Mouse (Mus musculus) ovary, postnatal 36 days (tissue): ENCODE data around the gene Atg5.
"Not testable (repeated sequence)": the region's sequence is repeated elsewhere in the genome, so short reads cannot be mapped to it uniquely, and the experiment has no call there.

Source experiments
- DNase-seq: peaks from one replicate; pipeline ENCODE4 v3.0.0; 2022; ENCODE audit warnings: low spot score, mixed read lengths

Gene Atg5

DNA sequence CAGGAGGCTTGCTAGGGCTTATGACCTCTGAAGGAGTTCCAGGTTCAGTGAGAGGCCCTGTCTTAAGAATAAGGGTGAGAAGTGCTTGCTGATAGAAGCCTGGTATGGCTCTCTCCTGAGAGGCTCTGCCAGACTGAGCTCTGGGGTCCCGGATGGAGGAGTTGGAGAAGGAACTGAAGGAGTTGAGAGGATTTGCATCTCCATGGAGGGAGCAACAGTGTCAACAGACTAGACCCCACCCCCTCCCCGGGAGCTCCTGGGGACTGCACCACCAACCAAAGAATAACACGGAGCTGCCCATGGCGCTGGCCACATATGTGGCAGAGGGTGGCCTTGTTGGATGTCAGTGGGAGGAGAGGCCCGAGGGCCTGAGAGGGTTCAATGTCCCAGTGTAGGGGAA, 47.1 kb downstream of the Atg5 start:
- DNase-seq = no peak

DNA sequence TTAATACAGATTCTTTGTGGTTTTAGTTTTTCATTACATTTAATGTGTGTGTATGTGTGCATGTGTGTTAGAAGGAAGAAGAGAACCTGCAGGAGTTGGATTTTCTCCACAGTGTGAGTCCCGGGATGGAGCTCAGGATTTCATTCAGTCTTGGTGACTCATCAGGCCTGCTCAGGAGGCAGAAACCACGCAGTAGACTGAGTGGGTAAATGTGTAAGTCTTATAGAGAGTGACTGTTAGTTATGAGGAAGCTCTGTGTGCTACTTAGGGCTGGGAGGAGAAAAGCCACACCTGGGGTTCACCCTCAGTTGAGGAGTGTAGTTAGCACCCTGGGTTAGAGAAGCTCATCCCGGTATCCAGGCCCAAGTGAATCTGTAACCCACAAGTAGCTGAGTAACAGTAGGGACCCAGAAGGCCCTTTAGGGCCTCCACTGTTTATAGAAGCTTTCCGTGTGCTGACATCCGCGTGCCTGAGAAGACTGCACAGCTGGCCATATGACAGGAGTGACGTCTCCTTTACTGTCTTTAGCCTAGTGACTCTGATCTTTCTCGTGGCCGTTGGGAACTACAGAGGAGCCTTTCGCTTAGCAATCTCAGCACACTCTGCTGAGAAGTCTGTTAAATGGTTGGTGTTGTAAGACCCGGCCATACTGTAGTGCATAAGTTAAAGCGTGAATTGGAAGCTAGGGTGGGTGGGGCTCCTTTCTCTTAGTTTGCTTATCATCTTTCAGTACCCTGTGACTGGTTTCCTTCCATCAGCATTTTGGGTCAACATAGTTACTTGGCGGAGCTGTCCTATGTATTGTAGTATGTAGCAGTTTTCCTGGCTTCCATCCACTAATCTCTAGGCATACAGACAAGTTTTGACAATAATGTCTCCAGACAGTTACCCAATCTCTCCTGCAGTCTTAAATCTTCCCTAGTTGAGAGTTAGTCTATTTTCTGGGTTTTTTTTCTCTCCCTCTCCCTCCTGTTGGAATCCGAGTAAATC, 48.4 kb downstream of the Atg5 start:
- no peak for DNase-seq

DNA sequence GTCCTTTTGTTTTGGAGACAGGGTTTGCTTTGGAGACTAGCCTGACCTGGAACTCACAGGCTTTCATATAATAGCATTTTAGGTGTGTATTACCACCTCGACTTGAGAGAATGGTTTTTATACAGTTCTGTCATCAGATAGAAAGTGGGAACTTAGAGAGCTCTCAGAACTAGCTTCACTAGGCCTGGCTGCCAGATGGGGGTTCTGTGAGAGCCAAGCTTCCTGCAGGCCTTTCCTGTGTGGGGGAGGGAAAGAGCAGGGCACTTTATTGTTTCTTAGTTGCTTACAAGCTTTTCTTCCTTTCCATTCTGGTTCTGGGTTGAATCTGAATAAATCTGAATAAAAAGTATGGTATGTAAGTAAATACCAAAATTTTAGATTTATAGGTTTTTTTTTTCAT, 54.0 kb downstream of the Atg5 start:
- DNase-seq = no peak

DNA sequence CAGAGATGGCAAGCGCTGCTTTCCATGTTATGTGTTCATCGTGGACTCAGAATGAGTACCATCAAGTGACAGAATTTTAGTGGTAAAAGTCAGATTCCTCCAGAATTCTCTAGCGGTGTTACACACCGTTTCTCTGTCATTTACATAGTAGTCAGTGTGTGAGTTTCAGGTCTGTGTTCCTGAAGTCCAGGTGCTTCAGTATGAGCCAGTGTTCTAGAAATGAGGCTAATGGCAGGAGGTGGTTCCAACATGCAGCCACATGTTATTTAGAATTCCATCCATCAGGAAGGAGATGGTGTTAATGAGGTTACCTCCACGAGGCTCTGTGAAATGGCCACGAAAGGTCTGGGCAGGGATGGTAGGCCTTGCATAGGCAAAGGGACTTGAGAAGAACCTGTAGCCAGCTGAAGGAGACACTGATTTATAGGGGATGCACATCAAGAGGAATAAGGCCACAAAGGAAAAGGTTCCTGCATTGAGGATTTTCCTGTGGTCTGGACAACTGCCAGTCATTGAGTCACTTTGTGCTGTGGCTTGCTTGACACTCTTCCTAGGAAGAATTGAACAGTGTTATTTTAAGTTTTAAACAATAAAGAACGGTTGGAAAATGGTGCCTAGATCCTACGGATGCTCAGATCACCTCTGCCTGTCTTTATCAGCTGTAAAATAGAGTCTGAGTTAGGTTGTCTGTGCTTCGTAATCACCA, 55.1 kb downstream of the Atg5 start:
- no peak for DNase-seq

DNA sequence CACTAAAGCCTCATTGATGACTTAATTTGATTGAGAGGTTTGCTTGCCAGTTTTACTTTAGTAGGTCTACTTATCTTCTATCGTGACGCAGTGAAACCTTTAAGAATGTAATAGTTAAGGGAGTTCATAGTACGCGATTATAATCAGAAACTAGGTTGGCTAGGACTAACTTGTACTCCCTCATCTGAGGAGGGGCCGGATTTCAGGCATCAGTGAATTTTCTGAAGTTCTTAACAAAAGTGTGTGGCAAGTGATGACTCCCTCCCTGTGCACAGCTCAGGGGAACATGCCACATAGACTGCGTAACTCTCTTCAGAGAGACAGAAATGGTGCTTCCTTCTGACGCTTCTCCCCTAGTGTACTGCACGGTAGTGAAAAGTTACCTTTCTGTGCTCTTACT, 55.7 kb downstream of the Atg5 start:
- DNase-seq = no peak

DNA sequence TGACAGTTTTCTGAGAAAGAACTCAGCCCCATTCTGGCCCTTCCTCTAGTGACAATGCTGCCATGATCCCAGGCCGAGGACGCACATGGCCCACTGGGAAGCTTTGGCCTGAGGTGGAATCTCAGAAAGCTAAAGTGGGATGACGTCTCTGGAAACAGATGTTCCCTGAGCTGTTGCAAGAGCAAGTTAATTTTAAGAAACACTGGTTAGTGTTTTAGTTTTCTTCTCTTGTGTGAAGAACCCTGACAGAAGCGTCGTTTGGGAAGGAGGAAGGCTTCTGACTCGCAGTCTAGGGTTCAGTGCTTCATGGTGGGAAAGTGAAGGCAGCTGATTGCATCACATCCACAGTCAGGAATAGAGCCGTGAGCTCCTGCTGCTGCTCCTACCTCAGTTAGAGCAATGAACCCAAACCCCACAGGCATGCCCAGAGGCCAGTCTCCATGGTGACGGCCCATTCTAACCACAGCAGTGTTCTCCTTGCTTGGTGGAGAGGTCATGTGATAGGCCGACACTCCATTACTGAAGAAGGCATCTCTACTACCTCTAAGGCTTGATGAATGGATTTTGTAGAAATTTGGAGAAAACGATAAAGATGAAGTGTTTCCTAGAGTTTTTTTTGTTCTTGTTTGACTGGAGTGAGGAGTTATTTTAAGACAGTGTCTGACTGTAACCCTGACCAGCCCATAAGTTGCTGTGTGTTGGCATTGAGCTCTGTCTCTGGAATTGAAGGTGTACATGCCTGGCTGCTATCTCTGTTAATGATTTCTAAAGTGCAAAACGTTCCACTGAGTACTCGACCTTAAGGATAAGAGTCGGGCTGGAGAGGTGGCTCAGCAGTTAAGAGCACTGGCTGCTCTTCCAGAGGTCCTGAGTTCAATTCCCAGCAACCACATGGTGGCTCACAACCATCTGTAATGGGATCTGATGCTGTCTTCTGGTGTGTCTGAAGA, 57.7 kb downstream of the Atg5 start:
- DNase-seq = no peak

DNA sequence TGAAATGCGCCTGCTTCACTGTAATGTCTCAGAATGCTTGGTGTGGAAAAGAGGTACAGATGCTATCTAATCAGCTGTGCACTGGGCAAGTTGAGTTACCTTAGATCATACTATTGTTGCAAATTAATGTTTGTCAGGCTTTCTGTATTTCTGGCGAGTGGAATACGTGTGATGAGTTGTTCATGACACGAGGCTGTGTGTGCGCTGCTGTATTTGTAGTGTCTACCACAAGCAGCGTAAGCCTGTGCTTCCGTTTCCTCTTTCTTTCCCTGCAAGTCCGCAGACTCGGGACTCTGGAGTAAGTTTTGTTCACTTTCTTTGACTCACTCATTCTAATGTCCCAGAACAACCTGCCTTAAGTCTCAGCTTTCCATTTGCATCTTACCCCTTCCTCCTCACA, 58.9 kb downstream of the Atg5 start:
- no peak for DNase-seq

DNA sequence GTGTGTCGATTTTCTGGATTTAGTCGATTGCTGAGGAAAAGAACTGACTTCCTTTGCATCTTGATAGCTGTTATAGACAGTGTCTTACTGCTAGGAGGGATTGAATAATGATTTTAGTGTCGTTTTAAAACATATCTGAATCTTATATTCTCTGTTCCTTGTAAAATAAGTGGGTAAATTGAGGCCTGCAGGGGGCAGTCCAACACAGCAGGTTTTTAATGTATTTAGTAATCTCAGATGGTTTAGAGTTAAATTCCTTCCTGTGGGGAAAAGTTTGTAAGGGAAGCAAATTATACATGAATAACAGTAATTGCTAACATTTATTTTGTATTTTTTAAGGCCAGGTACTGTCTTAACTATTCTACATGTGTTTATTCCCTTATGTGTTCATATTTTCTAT, 60.2 kb downstream of the Atg5 start:
- DNase-seq = no peak

DNA sequence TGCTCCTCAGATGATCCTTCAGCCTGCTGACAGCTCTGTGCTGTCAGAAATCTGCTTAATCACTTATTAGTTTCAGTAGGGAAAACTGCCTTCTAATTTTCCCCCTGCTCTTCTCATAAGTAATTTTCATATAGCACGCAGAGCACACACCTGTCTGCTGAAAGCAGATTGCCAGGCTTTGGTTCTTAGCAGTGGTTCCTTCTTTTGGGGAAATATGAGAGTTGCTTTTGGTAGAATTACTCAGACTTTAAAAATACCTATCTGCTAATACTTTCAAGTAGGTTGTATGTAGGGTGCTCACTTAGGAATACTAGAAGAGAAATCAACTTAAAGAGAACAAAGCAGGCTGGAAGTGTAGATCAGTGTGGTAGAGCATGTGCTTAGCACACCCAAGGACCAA, 62.6 kb downstream of the Atg5 start:
- DNase-seq = no peak

DNA sequence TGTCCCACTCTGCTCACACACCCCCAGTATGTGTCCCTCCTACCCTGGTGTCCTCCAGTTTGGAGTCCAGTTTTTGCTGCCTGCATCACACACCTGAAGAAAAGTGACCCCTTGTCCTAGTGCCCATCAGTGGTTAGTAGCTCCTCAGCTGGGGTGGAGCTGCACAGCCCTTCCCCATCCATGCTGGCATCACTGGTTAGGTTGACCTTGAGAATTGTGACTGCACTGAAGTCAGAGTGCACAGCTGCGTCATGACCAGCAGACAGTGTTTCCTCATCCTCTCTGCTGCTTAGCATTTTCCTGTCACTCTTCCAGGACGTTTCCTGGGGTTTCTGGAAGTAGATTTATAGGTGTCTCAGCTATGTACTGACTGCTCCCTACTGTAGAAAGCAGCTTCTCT, 63.3 kb downstream of the Atg5 start:
- no peak for DNase-seq

DNA sequence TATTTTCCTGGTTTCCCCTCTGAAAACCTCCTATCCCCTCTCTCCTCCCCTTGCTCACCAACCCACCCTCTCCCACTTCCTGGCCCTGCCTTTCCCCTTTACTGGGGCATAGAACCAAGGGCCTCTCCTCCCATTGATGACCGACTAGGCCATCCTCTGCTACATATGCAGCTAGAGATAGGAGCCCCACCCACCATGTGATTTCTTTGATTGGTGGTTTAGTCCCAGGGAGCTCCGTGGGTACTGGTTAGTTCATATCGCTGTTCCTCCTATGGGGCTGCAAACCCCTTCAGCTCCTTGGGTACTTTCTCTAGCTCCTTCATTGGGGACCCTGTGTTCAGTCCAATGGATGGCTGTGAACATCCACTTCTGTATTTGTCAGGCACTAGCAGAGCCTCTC, 64.5 kb downstream of the Atg5 start:
- not testable (repeated sequence) for DNase-seq

DNA sequence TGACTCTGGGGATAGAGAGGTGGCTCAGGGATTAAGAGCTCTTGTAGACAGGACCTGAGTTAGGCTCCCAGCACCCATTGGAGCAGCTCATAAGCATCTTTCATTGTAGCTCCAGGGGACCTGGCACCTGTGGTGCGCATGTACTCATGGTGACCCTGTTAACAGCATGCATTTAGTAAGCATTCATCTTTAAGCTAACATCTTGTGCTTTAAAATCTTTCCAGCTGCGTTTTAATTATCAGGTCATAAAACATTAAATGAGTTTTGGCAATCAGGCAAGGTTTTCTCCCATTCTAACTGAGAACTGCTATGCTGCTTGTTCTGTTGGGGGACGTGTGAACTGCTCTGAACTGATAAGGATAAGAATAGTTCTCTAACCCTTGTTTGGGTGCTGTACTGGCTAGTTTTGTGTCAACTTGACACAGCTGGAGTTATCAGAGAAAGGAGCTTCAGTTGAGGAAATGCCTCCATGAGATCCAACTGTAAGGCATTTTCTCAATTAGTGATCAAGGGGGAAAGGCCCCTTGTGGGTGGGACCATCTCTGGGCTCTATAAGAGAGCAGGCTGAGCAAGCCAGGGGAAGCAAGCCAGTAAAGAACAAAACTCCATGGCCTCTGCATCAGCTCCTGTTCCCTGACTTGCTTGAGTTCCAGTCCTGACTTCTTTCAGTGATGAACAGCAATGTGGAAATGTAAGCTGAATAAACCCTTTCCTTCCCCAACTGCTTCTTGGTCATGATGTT, 68.7 kb downstream of the Atg5 start:
- DNase-seq = not testable (repeated sequence)

DNA sequence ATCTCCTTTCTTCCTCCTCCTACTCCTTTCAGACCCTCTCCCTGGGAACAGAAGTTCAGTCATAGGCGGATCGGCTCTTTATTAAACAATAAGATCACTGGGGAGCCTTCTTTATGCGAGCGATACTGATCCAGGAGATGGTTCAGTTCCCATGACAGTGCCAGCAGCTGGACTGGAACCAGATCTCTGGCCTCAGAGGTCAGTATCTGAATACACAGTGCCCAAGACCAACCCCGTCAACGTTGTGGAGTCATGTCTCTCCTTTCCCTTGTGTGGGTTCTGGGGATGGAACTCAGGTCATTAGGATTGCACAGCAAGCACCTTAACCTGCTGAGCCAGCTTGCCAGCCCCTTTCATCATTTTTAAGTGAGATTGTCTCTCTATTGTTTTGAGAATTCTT, 70.4 kb downstream of the Atg5 start:
- no peak for DNase-seq

DNA sequence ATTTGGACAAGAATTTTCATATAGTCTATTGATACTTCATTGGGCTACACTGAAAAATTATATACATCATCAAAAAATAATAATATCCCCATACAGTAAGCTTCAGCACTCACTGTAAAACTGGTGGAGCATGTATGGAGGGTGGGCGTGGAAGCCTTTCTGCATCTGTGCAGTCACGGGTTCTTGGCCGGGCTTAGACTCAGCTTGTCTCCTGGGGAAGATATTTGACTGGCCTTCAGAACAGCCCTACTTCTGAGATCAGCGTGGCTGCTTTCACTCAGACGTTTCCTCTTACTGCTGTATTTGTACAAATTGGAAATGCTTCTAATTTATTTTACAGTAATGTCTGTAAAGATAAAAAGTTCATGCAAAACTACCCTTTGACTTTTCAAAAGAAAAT, 71.2 kb downstream of the Atg5 start:
- DNase-seq = no peak

DNA sequence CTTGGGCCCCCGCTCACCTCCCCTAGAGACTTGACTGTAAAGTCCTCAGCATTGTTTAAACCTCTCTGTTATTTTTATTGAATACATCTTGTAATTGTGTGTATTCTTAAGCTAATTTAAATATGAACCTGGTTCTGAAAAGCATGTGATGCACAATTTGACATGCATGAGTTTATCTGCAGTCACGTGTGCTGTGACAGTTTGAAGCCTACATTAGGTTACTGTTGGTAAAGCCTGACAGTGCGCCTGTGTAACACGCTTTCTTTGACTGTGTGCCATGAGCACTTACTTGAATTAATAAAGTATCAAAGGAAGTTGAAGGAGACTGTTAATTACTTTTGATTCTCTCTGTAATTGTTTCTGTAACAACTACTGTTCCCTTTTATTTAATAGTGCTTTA, 72.8 kb downstream of the Atg5 start:
- no peak for DNase-seq

DNA sequence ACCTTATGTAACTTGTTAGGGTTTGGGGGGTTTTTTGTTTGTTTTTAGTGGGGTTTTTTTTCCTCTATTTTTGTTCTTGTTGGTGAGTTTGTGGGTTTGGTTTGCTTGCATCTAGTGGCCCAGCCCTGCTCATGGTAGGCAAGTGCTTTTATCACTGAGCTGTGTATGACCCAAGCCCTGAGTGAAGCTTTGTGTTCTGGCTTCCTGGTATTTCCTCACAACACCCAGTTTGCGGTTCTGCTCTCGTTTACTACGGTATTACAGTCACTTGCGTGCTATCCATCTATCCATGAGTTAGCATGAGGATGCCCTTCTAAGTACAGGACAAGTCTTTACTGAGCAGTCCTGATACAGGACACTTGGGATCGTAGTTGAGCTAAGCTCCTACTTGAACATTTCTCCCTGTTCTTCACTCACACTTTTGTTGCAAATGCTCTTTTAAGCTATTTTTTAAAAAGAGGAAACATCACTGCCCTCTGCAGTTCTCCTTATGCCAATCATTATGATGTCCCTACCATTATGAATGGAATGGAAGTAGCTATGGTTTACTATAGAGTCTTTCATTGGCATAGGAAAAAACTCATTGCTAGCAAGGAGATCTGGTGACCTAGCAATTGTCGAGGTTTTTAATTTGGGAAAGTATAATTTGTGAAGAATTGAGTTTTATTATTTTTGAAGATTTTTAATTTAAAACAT, 73.8 kb downstream of the Atg5 start:
- no peak for DNase-seq

DNA sequence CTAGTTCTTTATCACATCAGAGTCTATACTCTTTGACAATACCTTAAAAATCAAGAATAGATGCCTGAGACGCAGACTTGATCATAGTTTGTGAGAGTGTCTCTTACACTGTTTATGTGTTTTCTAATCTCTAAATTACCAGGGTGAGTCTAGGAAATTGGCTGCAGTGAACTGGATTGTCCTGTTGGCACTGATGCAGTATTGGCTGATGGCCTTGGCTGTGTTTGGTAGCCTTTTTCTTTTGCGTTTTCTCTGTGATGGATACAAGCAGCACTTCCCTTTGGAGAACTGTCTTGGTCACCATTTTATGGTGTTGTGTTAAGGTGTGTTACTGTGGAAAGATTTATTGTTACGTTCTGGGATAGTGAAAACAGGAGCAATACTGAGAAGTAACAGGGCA, 75.2 kb downstream of the Atg5 start:
- no peak for DNase-seq

DNA sequence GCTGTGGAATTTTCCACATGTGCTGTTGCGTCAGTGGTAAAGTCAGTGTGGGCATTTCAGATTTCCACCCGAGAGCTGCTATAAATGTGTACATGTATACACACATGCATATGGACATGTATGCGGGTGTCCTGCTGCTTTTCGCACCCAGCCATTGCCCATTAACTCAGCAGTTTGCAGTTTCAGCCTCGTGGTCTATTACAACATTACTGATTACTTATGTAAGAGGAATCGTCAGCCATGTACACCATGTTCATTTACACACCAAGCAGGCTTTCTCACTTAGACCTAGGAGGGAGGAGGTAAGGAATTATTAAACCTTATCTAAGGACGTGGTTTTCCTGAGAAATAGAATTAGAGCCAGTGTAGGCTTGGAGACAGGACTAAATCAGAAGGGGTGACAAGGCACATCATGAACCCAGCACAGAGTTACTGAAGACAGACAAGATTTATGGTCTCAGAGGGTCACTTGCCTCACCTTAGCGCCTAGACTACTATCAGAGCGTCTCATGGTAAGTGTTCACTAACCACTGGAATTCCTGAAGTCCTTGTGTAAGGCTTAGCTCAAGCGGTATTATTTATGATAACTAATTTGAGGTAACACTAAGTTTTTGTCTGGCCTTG, 79.5 kb downstream of the Atg5 start:
- no peak for DNase-seq

DNA sequence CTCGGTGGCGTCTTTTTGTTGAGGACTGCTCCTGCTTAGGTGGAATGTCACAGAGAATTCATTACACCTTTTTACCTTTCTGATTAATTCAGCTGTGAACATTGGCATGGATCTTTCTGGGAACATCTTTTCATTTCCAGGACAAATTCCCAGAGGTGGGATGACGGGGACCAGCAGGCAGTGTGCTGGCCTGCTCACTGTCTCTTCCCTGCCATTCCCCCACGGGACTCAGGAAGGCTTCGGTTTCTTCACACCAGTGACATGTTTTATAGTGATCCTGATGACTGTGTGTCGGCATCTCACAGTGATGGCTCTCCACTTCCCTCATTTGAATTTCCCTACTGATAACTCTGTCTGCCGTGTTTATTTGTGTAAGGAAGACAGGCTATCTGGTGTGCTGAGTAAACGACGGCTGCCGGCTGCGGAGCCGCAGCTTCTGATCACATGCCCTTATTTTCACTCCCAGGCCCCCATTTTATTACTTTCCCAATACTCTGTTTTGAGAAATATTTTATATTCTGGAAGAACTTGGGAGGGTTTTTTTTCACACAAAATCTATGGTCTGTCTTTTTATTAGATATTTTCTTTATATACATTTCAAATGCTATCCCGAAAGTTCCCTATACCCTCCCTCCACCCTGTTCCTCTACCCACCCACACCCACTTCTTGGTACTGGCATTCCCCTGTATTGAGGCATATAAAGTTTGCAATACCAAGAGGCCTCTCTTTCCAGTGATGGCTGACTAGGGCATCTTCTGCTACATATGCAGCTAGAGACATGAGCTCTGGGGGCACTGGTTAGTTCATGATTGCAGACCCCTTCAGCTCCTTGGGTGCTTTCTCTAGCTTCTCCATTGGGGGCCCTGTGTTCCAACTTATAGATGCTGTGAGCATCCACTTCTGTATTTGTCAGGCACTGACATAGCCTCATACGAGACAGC, 80.6 kb downstream of the Atg5 start:
- DNase-seq = no peak
